Mouse (Mus musculus): ENCODE measurements around the gene Guca2b. TPM values are rescaled to one million over a fixed set of nuclear protein-coding genes. Genes with fewer than 3 reads are reported as not detected.

Guca2b gene
- total RNA-seq (2012; rRNA removed) (not detected in 2 replicates), polyA plus RNA-seq (2012; ENCODE audit: insufficient read depth in 1 of 2, insufficient read length in 2 of 2, low read depth in 1 of 2, low replicate concordance in 2 of 2, missing spikeins in 1 of 2) (not detected)

GRCm38 (mm10) chr4:119658731-119659130 is at the start of gene Guca2b:
Gene Guca2b (minus strand): TSS chr4:119658954.
- no peak within 1 kb of the TSS for H3K9ac ChIP-seq (ENCODE audit: control insufficient read depth, low read depth, low read length, poor library complexity, severe bottlenecking)
- H3K27me3 ChIP-seq (ENCODE audit: control insufficient read depth in 1 of 2, insufficient read depth in 2 of 2, low read length in 2 of 2) = 0 out of 4 replicates have a peak, but pooled peaks cover 0 to 2% of the 10 kb centered on the region in 2 experiments
- H3K4me3 ChIP-seq (ENCODE audit: control insufficient read depth in 1 of 2, insufficient read depth in 1 of 2, low read depth in 2 of 2, low read length in 2 of 2) = no peak within 1 kb of the TSS
- TF ChIP-seq CHD2 (IDR thresholded peaks at IDR 0.05; ENCODE audit: low read length) (no peak), SIN3A (IDR thresholded peaks at IDR 0.05; ENCODE audit: low read length) (no peak), ZC3H11A (IDR thresholded peaks at IDR 0.05; ENCODE audit: low read depth, low read length) (no peak), KAT2A (conservative IDR thresholded peaks at IDR 0.05; ENCODE audit: low read depth, low read length) (no peak), GATA1 (IDR thresholded peaks at IDR 0.05; ENCODE audit: low read depth, low read length) (no peak), NRF1 (IDR thresholded peaks at IDR 0.05; ENCODE audit: insufficient read depth, low read depth, low read length, poor library complexity, severe bottlenecking) (no peak), TBP (IDR thresholded peaks at IDR 0.05; ENCODE audit: low read depth, low read length) (no peak), MEF2A (IDR thresholded peaks at IDR 0.05; ENCODE audit: extremely low read depth, insufficient replicate concordance, low read depth, low read length, poor library complexity, severe bottlenecking) (no peak), MAX (IDR thresholded peaks at IDR 0.05; ENCODE audit: low read length) (no peak), GABPA (IDR thresholded peaks at IDR 0.05; ENCODE audit: low read depth, low read length) (no peak), NELFE (IDR thresholded peaks at IDR 0.05; ENCODE audit: low read depth, low read length) (no peak), USF1 (IDR thresholded peaks at IDR 0.05; ENCODE audit: low read depth, low read length) (no peak), POLR2AphosphoS5 (IDR thresholded peaks at IDR 0.05; ENCODE audit: borderline replicate concordance, low read depth, low read length) (no peak), RAD21 (IDR thresholded peaks at IDR 0.05; ENCODE audit: low read depth, low read length) (no peak), MYC (IDR thresholded peaks at IDR 0.05; ENCODE audit: low read depth, low read length) (no peak)
- no peaks in the 10 kb centered on the region for H3K79me2 ChIP-seq (ENCODE audit: control insufficient read depth, insufficient read depth, low read length, poor library complexity)
- H3K9me3 ChIP-seq (replicated peaks; ENCODE audit: insufficient read depth, low read length) = no peaks in the 10 kb centered on the region
- DNase-seq (ENCODE audit: low read depth, low spot score) = no peak
- no peaks in the 10 kb centered on the region for H3K36me3 ChIP-seq (ENCODE audit: control insufficient read depth in 1 of 2, insufficient read depth in 2 of 2, low read length in 2 of 2)
- no peaks in the 10 kb centered on the region for H3K4me1 ChIP-seq (ENCODE audit: control insufficient read depth in 1 of 2, insufficient read depth in 2 of 2, low read length in 2 of 2)
- no peak within 1 kb of the TSS for H3K27ac ChIP-seq (ENCODE audit: control insufficient read depth, low read depth, low read length)

- H3K4me3 ChIP-seq (ENCODE audit: control insufficient read depth in 1 of 2, insufficient read depth in 1 of 2, low read depth in 2 of 2, low read length in 2 of 2) = no peak overlapping the region
- H3K9ac ChIP-seq (ENCODE audit: control insufficient read depth, low read depth, low read length, poor library complexity, severe bottlenecking) = no peak overlapping the region
- TF ChIP-seq MYC (IDR thresholded peaks at IDR 0.05; ENCODE audit: low read depth, low read length) (no peak), GABPA (IDR thresholded peaks at IDR 0.05; ENCODE audit: low read depth, low read length) (no peak), HCFC1 (IDR thresholded peaks at IDR 0.05; ENCODE audit: low read depth, low read length) (no peak)
- H3K9me3 ChIP-seq (replicated peaks; ENCODE audit: insufficient read depth, low read length) = no peaks in the 10 kb centered on the region
- H3K36me3 ChIP-seq (ENCODE audit: control insufficient read depth in 1 of 2, insufficient read depth in 2 of 2, low read length in 2 of 2) = no peaks in the 10 kb centered on the region
- H3K4me1 ChIP-seq (ENCODE audit: control insufficient read depth in 1 of 2, insufficient read depth in 2 of 2, low read length in 2 of 2) = no peaks in the 10 kb centered on the region
- H3K27ac ChIP-seq (ENCODE audit: control insufficient read depth, low read depth, low read length) = no peak overlapping the region
- DNase-seq (ENCODE audit: low read depth, low spot score) = no peak
- no peaks in the 10 kb centered on the region for H3K27me3 ChIP-seq (ENCODE audit: control insufficient read depth in 1 of 2, insufficient read depth in 2 of 2, low read length in 2 of 2)
- no peaks in the 10 kb centered on the region for H3K79me2 ChIP-seq (ENCODE audit: control insufficient read depth, insufficient read depth, low read length, poor library complexity)
Observed at GRCm38 (mm10) chr4:119707751-119708150, 49.0 kb upstream of the Guca2b start.
